Mouse (Mus musculus): ENCODE measurements around the gene Ino80b. TPM values are rescaled to one million over a fixed set of nuclear protein-coding genes. Genes with fewer than 3 reads are reported as not detected.
A peak's percentile ranks its signal among the peaks of the same experiment; 100 is the strongest.

Gene Ino80b
- polyA plus RNA-seq, 1 experiment: 70.3 TPM

DNA sequence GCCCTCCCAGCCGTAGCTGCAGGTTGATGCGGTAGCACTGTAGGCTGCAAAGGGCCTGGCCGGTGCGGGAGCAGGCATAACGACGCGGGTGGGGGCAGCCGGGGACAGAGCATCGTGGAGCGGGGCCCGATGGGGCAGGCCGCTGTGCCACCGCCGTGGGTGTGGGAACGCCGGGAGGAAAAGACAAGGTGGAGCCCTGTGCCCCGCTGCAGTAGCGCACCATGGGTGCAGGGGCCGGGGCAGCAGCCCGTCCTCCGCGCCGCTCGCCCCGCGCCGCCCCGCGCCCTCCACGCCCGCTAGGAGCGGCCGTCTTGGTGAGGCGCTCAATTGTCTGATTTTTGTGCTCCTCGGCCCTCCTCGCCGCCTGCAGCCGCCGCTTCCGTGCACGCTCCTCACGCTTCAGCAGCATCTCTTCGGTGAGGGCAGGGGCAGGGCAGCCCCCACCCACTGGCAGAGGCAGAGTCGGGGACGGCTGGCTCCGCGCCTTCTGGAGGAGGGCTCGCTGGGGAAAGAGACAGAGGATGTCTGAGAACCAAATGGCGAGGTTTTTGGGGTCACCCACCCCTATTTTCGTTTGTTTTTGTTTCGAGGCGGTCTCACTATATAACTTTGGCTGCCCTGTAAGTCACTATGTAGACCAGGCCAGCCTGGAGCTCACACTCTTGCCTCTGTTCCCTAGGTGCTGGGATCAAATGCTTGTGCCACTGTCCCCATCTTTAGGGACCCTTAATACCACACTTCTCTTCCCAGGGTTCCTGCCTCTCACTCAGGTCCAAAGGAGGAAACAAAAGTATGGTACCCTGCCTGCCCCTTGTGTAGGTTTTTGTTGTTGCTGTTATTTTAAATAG is 3.1 kb downstream of the Ino80b start:
- Histone ChIP-seq H3K36me3 (ENCODE audit: control insufficient read depth, insufficient read depth, low read length) (peaks cover 6% of the 10 kb centered on the region), H3K4me3 (ENCODE audit: low read depth, low read length) (peak overlapping the region; percentile 76), H3K27me3 (ENCODE audit: control insufficient read depth, insufficient read depth, low read length) (no peaks in the 10 kb centered on the region), H3K4me1 (ENCODE audit: control insufficient read depth, insufficient read depth, insufficient read length, low read length) (peaks cover 15% of the 10 kb centered on the region), H3K27ac (ENCODE audit: insufficient read depth, low read depth, low read length) (peak overlapping the region; percentile 74)
- no peak for TF ChIP-seq POLR2A (IDR thresholded peaks at IDR 0.05; ENCODE audit: low read depth, low read length)
- no peak for TF ChIP-seq CTCF (IDR thresholded peaks at IDR 0.05; ENCODE audit: extremely low read depth, insufficient read length, insufficient replicate concordance, low read depth, low read length)
- WGBS: 2% methylated on average over 52 of the region's 52 CpGs

DNA sequence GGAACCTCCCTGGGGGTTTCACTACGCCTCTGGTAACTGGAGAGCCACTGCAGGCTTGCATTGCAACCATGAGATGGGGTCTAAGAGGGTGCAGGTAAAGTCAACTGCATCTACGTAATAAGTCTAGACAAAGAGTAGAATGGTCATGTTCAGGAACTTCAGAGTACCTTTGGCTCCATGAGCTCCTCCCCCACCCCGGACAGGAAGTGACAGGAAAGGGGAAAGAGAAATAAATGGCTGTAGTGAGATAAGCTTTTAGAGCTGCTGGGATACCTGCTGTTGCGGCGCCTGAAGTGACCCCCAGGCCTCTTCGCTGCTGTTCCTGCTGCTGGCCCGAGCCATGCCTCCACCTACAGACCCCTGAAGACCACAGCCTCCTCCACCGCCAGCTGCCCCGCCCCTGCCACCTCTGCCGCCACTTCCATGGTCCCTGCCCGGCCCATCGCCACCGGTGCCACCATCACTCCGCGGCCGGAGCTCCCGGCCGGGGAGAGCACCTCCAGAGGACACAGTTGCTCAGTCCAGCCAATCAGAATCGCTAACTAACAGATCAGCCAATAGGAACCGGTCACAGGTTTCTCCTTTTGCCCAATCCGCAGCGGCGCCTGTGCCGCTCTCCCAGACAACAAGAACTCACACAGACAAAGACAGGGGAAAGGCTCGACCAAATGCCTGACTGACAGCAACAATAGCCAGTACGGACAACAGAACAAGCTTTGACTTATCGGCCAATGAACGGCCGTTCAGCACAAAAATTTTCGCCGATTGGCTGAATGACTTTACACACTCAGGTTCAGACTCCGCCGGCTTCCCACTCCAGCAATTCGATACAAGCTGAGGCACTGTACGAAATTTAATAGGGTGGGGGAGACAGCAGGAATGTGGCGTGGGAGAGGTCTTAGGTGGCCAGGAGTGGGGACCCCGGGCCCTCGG is 4.0 kb downstream of the Ino80b start, which contains the start of gene Wbp1:
Gene Wbp1, minus strand, starts transcription at position 630 of the 933 bp plus-strand sequence.
- Histone ChIP-seq H3K4me1 (ENCODE audit: control insufficient read depth, insufficient read depth, insufficient read length, low read length) (peaks cover 19% of the 10 kb centered on the region), H3K27ac (ENCODE audit: insufficient read depth, low read depth, low read length) (peak within 1 kb of the TSS; percentile 91), H3K4me3 (ENCODE audit: low read depth, low read length) (peak within 1 kb of the TSS; percentile 86), H3K27me3 (ENCODE audit: control insufficient read depth, insufficient read depth, low read length) (no peaks in the 10 kb centered on the region), H3K36me3 (ENCODE audit: control insufficient read depth, insufficient read depth, low read length) (peaks cover 6% of the 10 kb centered on the region)
- under 1% methylated on average over 38 of the region's 38 CpGs for WGBS
- TF ChIP-seq POLR2A (IDR thresholded peaks at IDR 0.05; ENCODE audit: low read depth, low read length) (peak; percentile 91), CTCF (IDR thresholded peaks at IDR 0.05; ENCODE audit: extremely low read depth, insufficient read length, insufficient replicate concordance, low read depth, low read length) (no peak)

DNA sequence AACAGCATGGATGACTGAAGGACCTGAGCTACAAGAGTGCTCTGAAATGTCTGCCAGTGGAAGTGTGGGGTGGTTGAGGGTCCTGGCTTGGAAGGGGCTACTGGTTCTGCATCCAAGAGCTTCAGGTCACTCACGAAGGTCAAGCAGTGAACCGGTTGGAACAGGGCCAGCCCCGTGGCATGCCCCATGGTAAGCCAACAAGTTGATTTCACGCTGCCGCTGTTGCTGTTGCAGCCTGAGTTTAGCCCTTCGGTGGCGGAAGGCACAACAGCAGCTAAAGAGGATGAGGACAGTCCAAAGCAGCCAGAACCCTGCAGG is 5.5 kb downstream of the Ino80b start:
- TF ChIP-seq POLR2A (IDR thresholded peaks at IDR 0.05; ENCODE audit: low read depth, low read length) (no peak), CTCF (IDR thresholded peaks at IDR 0.05; ENCODE audit: extremely low read depth, insufficient read length, insufficient replicate concordance, low read depth, low read length) (no peak)
- Histone ChIP-seq H3K4me1 (ENCODE audit: control insufficient read depth, insufficient read depth, insufficient read length, low read length) (peaks cover 22% of the 10 kb centered on the region), H3K27ac (ENCODE audit: insufficient read depth, low read depth, low read length) (no peak overlapping the region), H3K4me3 (ENCODE audit: low read depth, low read length) (no peak overlapping the region), H3K36me3 (ENCODE audit: control insufficient read depth, insufficient read depth, low read length) (peaks cover 6% of the 10 kb centered on the region), H3K27me3 (ENCODE audit: control insufficient read depth, insufficient read depth, low read length) (no peaks in the 10 kb centered on the region)
- 56% methylated on average over 7 of the region's 7 CpGs for WGBS

DNA sequence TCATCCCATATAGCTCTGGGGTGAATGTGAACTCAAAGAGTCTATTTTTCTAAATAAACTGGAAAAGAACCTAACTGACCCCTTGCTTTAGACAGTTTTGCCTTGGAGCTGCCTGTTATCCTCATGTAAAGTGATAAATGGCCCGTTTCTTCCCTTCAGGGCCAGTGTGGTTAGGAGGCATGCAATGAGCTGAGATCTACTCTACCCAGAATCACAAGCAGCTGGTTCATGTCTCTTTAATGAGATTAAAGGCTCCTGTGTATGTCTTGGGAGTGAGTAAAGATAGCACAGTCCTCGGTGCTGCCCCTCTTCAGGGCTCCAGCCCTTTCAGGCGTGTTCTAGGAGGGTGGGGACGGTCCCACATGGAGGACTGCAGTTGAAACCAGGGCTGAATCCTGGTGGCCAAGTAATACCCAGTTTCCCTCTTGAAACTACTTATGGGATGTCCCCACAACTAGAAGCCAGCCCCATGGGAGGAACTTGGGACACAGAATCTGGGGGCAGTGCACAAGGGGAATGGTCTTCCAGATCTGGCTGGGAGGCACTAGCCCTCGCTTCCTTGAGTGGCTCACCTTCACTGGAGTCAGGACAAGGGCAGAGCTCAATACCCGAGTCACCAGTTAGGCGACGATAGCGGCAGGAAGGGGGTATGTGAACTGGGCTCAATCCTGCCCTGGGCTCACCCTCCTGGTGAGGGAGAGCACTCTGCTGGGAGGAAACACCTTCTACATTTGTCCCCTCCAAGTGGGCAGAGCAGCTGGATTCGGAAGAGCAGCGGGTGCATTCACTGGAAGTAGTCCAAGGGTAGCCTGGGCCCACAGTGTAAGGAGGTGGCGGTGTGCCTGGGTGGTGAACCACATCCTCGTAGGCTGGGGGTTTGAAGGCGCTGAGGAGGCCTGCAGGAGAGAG is 6.2 kb downstream of the Ino80b start:
- H3K4me3 ChIP-seq (ENCODE audit: low read depth, low read length): no peak overlapping the region

DNA sequence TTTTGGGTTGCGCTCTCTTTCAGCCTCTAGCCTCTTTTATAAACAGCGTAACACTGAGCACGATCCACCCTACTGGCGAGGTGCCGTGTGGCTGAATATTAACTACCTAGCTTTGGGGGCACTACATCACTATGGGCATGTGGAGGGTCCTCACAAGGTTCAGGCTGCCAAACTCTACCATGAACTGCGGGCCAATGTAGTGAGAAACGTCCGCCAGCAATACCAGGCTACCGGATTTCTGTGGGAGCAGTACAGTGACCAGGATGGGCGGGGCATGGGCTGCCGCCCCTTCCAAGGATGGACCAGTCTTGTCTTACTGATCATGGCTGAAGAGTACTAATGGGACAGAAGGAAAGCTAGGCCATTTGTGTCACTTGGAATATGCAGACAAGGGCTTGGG is 6.9 kb downstream of the Ino80b start:
- Histone ChIP-seq H3K27me3 (ENCODE audit: control insufficient read depth, insufficient read depth, low read length) (no peaks in the 10 kb centered on the region), H3K4me3 (ENCODE audit: low read depth, low read length) (no peak overlapping the region), H3K4me1 (ENCODE audit: control insufficient read depth, insufficient read depth, insufficient read length, low read length) (peaks cover 21% of the 10 kb centered on the region), H3K27ac (ENCODE audit: insufficient read depth, low read depth, low read length) (no peak overlapping the region), H3K36me3 (ENCODE audit: control insufficient read depth, insufficient read depth, low read length) (peaks cover 6% of the 10 kb centered on the region)
- TF ChIP-seq CTCF (IDR thresholded peaks at IDR 0.05; ENCODE audit: extremely low read depth, insufficient read length, insufficient replicate concordance, low read depth, low read length): no peak
- no peak for TF ChIP-seq POLR2A (IDR thresholded peaks at IDR 0.05; ENCODE audit: low read depth, low read length)
- WGBS: 84% methylated on average over 11 of the region's 11 CpGs

More for the DNA sequence above, 6.2 kb downstream of the Ino80b start:
- Histone ChIP-seq H3K36me3 (ENCODE audit: control insufficient read depth, insufficient read depth, low read length) (peaks cover 6% of the 10 kb centered on the region), H3K4me1 (ENCODE audit: control insufficient read depth, insufficient read depth, insufficient read length, low read length) (peaks cover 21% of the 10 kb centered on the region), H3K27ac (ENCODE audit: insufficient read depth, low read depth, low read length) (no peak overlapping the region), H3K27me3 (ENCODE audit: control insufficient read depth, insufficient read depth, low read length) (no peaks in the 10 kb centered on the region)
- TF ChIP-seq CTCF (IDR thresholded peaks at IDR 0.05; ENCODE audit: extremely low read depth, insufficient read length, insufficient replicate concordance, low read depth, low read length) (no peak), POLR2A (IDR thresholded peaks at IDR 0.05; ENCODE audit: low read depth, low read length) (no peak)
- WGBS: 70% methylated on average over 14 of the region's 14 CpGs

DNA sequence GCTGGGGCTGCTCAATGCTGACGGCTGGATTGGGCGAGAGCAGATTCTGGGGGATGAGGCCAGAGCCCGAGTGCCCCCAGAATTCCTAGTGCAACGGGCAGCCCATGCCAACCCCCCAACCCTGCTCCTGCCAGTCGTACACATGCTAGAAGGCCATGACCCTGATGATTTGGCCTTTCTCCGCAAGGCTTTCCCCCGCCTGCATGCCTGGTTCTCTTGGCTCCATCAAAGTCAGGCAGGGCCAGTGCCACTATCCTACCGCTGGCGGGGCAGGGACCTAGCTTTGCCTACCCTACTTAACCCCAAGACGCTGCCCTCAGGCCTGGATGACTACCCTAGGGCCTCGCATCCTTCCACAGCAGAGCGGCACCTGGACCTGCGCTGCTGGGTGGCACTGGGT is 7.6 kb downstream of the Ino80b start:
- no peaks in the 10 kb centered on the region for H3K27me3 ChIP-seq (ENCODE audit: control insufficient read depth, insufficient read depth, low read length)
- WGBS: 95% methylated on average over 13 of the region's 13 CpGs
- TF ChIP-seq CTCF (IDR thresholded peaks at IDR 0.05; ENCODE audit: extremely low read depth, insufficient read length, insufficient replicate concordance, low read depth, low read length): no peak
- TF ChIP-seq POLR2A (IDR thresholded peaks at IDR 0.05; ENCODE audit: low read depth, low read length): no peak
- no peak overlapping the region for H3K27ac ChIP-seq (ENCODE audit: insufficient read depth, low read depth, low read length)
- H3K4me1 ChIP-seq (ENCODE audit: control insufficient read depth, insufficient read depth, insufficient read length, low read length): peaks cover 21% of the 10 kb centered on the region
- H3K4me3 ChIP-seq (ENCODE audit: low read depth, low read length): no peak overlapping the region
- H3K36me3 ChIP-seq (ENCODE audit: control insufficient read depth, insufficient read depth, low read length): peaks cover 6% of the 10 kb centered on the region

Data from small intestine, adult 2 months (tissue).